Mouse (Mus musculus): ENCODE measurements around the gene Mettl7a3. TPM values are rescaled to one million over a fixed set of nuclear protein-coding genes. Genes with fewer than 3 reads are reported as not detected.
"Not testable (repeated sequence)": the region's sequence is repeated elsewhere in the genome, so short reads cannot be mapped to it uniquely, and the experiment has no call there.

Gene Mettl7a3
- total and polyA plus RNA-seq, 2 experiments from 2014 or later = not detected

GRCm38 (mm10) chr15:100312346-100312745, 22.4 kb upstream of the Mettl7a3 start:
- Histone ChIP-seq H3K9ac (replicated peaks; ENCODE audit: low read length, poor library complexity, severe bottlenecking) (no peak overlapping the region), H3K4me2 (ENCODE audit: low read depth, low read length, poor library complexity, severe bottlenecking) (no peak overlapping the region), H3K4me1 (ENCODE audit: insufficient read depth, low read length) (no peaks in the 10 kb centered on the region), H3K27ac (ENCODE audit: low read depth, low read length) (no peak overlapping the region), H3K9me3 (ENCODE audit: low read length) (no peaks in the 10 kb centered on the region), H3K36me3 (ENCODE audit: insufficient read depth, low read length) (no peaks in the 10 kb centered on the region), H3K27me3 (ENCODE audit: insufficient read depth, low read length) (no peaks in the 10 kb centered on the region), H3K4me3 (ENCODE audit: low read depth, low read length) (no peak overlapping the region)
- ATAC-seq (ENCODE audit: low FRiP score) (no peak), DNase-seq (ENCODE audit: low spot score) (no peak)
- WGBS = 89% methylated on average over 2 of the region's 2 CpGs
- TF ChIP-seq CTCF (IDR thresholded peaks at IDR 0.05) = no peak

GRCm38 (mm10) chr15:100314448-100315145, 20.1 kb upstream of the Mettl7a3 start:
- WGBS = 88% methylated on average over 5 of the region's 5 CpGs
- H3K27me3 ChIP-seq (ENCODE audit: insufficient read depth, low read length) = no peaks in the 10 kb centered on the region
- no peak overlapping the region for H3K4me3 ChIP-seq (ENCODE audit: low read depth, low read length)
- no peaks in the 10 kb centered on the region for H3K9me3 ChIP-seq (ENCODE audit: low read length)
- no peak for TF ChIP-seq CTCF (IDR thresholded peaks at IDR 0.05)
- no peak overlapping the region for H3K27ac ChIP-seq (ENCODE audit: low read depth, low read length)
- H3K36me3 ChIP-seq (ENCODE audit: insufficient read depth, low read length) = no peaks in the 10 kb centered on the region
- DNase-seq (ENCODE audit: low spot score) (no peak), ATAC-seq (ENCODE audit: low FRiP score) (no peak)
- H3K9ac ChIP-seq (replicated peaks; ENCODE audit: low read length, poor library complexity, severe bottlenecking) = no peak overlapping the region
- H3K4me1 ChIP-seq (ENCODE audit: insufficient read depth, low read length) = no peaks in the 10 kb centered on the region
- H3K4me2 ChIP-seq (ENCODE audit: low read depth, low read length, poor library complexity, severe bottlenecking) = no peak overlapping the region

GRCm38 (mm10) chr15:100318014-100318671, 16.6 kb upstream of the Mettl7a3 start:
- not testable (repeated sequence) for H3K36me3 ChIP-seq (ENCODE audit: insufficient read depth, low read length); H3K27me3 ChIP-seq (ENCODE audit: insufficient read depth, low read length); ATAC-seq (ENCODE audit: low FRiP score); H3K27ac ChIP-seq (ENCODE audit: low read depth, low read length); DNase-seq (ENCODE audit: low spot score); H3K4me2 ChIP-seq (ENCODE audit: low read depth, low read length, poor library complexity, severe bottlenecking); H3K9ac ChIP-seq (replicated peaks; ENCODE audit: low read length, poor library complexity, severe bottlenecking); H3K4me3 ChIP-seq (ENCODE audit: low read depth, low read length); H3K4me1 ChIP-seq (ENCODE audit: insufficient read depth, low read length); H3K9me3 ChIP-seq (ENCODE audit: low read length)
- 72% methylated on average over 4 of the region's 4 CpGs for WGBS

- ATAC-seq (ENCODE audit: low FRiP score) (no peak), DNase-seq (ENCODE audit: low spot score) (no peak)
- no peak for TF ChIP-seq CTCF (IDR thresholded peaks at IDR 0.05)
- Histone ChIP-seq H3K27me3 (ENCODE audit: insufficient read depth, low read length) (no peaks in the 10 kb centered on the region), H3K27ac (ENCODE audit: low read depth, low read length) (no peak overlapping the region), H3K4me3 (ENCODE audit: low read depth, low read length) (no peak overlapping the region), H3K9me3 (ENCODE audit: low read length) (no peaks in the 10 kb centered on the region), H3K4me2 (ENCODE audit: low read depth, low read length, poor library complexity, severe bottlenecking) (no peak overlapping the region), H3K36me3 (ENCODE audit: insufficient read depth, low read length) (no peaks in the 10 kb centered on the region), H3K9ac (replicated peaks; ENCODE audit: low read length, poor library complexity, severe bottlenecking) (no peak overlapping the region), H3K4me1 (ENCODE audit: insufficient read depth, low read length) (no peaks in the 10 kb centered on the region)
- WGBS = 95% methylated on average over 1 of the region's 1 CpGs
Measured at GRCm38 (mm10) chr15:100319884-100320283, 14.8 kb upstream of the Mettl7a3 start.

GRCm38 (mm10) chr15:100320295-100320905, 14.3 kb upstream of the Mettl7a3 start:
- WGBS = 78% methylated on average over 9 of the region's 9 CpGs
- H3K9ac ChIP-seq (replicated peaks; ENCODE audit: low read length, poor library complexity, severe bottlenecking) = no peak overlapping the region
- no peaks in the 10 kb centered on the region for H3K9me3 ChIP-seq (ENCODE audit: low read length)
- no peaks in the 10 kb centered on the region for H3K4me1 ChIP-seq (ENCODE audit: insufficient read depth, low read length)
- no peak overlapping the region for H3K4me2 ChIP-seq (ENCODE audit: low read depth, low read length, poor library complexity, severe bottlenecking)
- peak; percentile 5 for DNase-seq (ENCODE audit: low spot score)
- no peaks in the 10 kb centered on the region for H3K27me3 ChIP-seq (ENCODE audit: insufficient read depth, low read length)
- no peak overlapping the region for H3K27ac ChIP-seq (ENCODE audit: low read depth, low read length)
- no peak overlapping the region for H3K4me3 ChIP-seq (ENCODE audit: low read depth, low read length)
- no peaks in the 10 kb centered on the region for H3K36me3 ChIP-seq (ENCODE audit: insufficient read depth, low read length)
- no peak for TF ChIP-seq CTCF (IDR thresholded peaks at IDR 0.05)
- no peak for ATAC-seq (ENCODE audit: low FRiP score)

- H3K27me3 ChIP-seq (ENCODE audit: insufficient read depth, low read length) = no peaks in the 10 kb centered on the region
- H3K4me2 ChIP-seq (ENCODE audit: low read depth, low read length, poor library complexity, severe bottlenecking) = no peak overlapping the region
- no peak overlapping the region for H3K27ac ChIP-seq (ENCODE audit: low read depth, low read length)
- no peak for ATAC-seq (ENCODE audit: low FRiP score)
- H3K9me3 ChIP-seq (ENCODE audit: low read length) = no peaks in the 10 kb centered on the region
- no peak overlapping the region for H3K9ac ChIP-seq (replicated peaks; ENCODE audit: low read length, poor library complexity, severe bottlenecking)
- no peak overlapping the region for H3K4me3 ChIP-seq (ENCODE audit: low read depth, low read length)
- 60% methylated on average over 5 of the region's 5 CpGs for WGBS
- peak; percentile 52 for TF ChIP-seq CTCF (IDR thresholded peaks at IDR 0.05)
- DNase-seq (ENCODE audit: low spot score) = peak; percentile 32
- H3K36me3 ChIP-seq (ENCODE audit: insufficient read depth, low read length) = no peaks in the 10 kb centered on the region
- H3K4me1 ChIP-seq (ENCODE audit: insufficient read depth, low read length) = no peaks in the 10 kb centered on the region
Measured at GRCm38 (mm10) chr15:100321134-100321533, 13.6 kb upstream of the Mettl7a3 start.

All from midbrain, postnatal 0 days (tissue).